Mouse (Mus musculus): Measurements from ENCODE around the gene Slc4a1.

GRCm38 (mm10) chr11:102408344-102408876 lies 42.4 kb upstream of the Slc4a1 start:
- TF ChIP-seq CTCF (IDR thresholded peaks at IDR 0.05; ENCODE audit: low read depth, low read length) = no peak
- peak; percentile 82 for TF ChIP-seq POLR2A (IDR thresholded peaks at IDR 0.05; ENCODE audit: extremely low read depth, insufficient read depth, low read length)

All from liver, adult 2 months (tissue).